Mouse (Mus musculus): Measurements from ENCODE around the gene Invs.

Invs gene

DNA sequence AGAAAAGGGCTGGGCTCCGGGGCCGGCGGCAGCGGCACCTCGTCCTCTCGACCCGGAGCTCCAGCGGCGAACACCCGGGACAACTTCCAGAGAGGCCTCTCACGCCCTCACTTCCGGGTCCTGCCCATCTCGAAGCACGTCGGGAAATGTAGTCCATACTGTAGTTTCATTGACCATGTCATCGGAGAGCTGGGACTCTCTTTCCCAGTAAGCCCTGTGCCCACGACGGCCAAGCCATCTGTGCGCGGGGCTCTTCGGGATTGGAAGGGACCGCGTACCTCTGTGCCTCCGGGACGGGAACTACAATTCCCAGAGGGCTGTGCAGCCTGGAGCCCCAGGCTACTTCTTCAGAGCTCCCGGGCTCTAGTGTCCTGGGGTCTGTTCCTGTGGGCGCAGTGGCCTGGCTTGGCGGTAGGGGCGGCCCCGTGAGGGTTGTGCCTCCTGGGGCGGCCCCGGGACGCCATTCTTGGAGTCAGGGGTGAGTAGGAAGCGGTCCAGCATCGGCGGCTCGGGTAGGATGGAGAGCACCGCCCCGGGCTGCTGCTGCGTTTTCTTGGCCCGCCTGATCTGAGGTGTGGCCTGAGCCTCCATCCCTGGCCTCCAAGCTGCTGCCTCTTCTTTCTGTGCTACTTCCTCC lies at the start of gene Invs, which contains the start of gene Erp44:
TSS of gene Invs (plus strand) at position 263 of the 637 bp plus-strand sequence.
TSS of gene Erp44 (minus strand) at position 61 of the 637 bp plus-strand sequence.
- DNase-seq: peak; percentile 90

DNA sequence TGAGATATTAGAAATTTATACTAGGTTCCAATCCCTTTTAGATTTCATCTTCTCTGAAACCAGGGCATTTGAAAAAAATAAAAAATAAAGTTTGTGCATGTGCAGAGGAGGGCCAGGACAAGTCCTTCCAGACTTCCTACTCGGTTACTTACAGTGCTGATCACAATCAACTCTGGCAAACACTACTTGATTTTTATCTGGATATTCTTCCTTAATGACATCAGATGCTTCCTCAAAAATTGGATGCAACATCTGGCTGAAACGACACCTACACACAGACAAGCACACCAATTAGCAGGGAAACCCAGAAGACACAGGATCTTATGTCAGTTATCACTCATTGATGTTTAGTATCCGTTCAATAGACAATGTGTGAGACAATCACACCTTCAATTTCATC lies 42.8 kb upstream of the Invs start:
- no peak for DNase-seq

DNA sequence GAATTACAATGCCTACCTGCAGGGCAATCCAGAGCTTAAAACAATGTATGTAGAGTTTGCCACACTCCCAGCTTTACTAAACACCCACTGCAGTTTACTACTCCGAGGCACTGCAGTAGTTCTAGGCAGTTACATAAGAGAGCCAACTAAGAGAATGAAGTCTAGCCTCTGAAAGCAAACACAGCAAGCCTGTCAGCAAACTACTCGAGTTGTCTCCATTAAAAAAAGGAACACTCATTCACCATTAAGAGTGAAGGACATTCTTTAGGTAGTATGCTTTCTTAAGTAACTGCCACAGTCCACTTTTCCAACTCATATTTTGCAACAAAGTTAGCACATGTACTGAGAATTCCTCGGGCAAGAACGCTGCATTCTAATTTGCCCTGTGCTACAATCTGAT lies 40.5 kb upstream of the Invs start:
- no peak for DNase-seq

DNA sequence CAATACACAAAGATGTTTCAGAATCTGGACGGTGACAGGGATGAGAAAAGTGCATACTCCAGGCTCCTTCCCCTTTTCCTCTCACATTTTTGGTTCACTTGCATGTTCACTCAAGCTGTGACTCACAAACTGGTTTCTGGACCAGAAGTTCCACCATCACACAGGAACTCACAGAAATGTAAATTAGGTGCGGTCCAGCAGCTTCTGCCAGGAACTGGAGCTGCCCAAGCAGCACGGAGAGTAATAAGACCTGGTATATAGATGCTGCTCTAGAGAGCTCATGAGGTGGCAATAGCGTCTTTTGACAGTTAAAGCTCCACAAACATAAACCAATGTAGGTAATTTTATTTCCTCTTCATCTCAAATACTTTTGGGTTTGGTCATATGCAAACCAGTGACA lies 37.1 kb upstream of the Invs start:
- no peak for DNase-seq

DNA sequence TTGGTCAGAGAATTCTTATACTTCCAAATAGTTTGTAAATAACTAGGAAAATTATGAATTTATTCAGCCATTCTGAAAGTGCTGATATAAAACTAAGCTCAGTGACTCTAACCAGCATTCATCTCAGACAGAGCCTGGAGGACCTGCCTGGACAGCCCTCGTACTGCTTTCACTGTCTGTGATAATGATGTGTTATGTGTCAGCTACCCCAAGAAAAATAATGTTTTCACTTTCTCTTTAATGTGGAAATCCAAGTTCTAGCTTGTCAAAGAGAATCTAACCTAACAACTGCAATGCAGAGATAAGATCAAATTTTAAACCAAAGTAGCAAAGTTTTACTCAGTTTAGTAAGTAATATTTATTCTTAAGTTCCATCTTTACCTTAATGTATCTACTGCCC lies 35.8 kb upstream of the Invs start:
- no peak for DNase-seq

DNA sequence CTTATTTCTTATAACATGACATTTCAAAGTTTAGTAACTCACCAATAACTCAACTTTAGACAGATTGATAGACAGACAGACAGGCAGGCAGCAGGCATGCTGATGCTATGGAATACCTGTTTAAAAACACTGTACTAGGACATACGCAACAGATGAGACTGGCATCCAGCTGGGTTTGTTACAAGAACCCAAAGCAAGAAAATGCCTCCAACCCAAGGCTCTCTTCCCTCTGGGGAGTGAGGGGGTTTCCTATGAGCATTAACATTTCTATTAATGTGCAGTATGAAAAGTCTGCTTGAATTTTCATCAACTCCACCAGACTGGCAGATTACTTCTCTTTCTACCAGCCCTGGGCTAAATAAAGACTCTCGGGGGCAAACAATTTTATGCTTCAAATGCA lies 35.3 kb upstream of the Invs start:
- DNase-seq: no peak

DNA sequence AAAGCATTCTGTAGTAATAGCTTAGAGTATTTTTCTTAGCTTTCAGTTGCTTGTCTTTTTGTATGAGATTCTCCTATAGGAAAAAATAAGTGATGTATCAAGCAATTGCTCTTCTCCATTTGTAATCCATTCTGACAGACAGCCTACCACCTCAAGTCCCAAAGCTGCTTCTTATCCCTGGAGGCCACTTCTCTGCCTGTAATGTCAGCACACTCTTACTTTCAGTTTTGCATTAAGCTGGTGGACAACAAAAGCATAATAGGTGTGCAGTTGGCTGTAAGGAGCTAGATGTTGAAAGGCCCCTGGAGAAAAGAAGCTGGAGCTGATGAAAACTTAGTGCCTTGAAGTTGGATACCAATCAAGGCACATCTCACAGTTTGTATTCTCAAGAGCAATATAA lies 26.3 kb upstream of the Invs start:
- no peak for DNase-seq

DNA sequence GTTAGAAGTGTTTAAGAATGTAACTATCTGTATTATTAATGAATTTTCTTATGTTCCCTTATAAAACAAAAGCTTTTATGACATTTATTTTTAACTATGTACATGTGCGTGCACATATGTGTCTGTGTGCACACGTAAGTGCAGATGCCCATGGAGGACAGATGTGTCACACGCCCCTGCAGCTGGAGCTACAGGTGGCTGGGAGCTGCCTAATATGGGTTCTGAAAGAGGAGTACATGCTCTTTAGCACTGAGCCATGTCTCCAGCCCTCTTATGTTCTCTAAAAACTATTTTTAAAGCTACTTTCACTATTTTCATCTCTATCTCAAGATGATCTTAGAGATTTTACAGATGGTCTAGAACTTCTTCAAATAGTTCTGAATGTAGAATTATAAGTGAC lies 21.5 kb upstream of the Invs start:
- no peak for DNase-seq

DNA sequence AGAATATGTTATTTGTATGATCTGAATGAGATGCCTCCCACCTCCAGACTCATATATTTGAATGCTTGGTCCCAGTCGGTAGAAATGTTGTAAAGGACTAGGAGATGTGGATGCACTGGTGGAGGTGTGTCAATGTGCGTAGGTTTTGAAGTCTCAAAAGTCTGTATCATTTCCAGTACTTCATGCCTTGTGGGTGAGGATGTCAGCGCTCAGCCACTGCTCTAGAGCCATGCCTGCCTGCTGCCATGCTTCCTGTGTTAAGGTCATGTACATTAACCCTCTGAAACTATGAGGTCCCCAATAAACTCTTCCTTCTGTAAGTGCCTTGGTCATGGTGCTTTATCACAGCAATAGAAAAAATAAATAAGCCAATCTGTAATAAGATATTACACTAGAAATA lies 11.9 kb upstream of the Invs start:
- no peak for DNase-seq

DNA sequence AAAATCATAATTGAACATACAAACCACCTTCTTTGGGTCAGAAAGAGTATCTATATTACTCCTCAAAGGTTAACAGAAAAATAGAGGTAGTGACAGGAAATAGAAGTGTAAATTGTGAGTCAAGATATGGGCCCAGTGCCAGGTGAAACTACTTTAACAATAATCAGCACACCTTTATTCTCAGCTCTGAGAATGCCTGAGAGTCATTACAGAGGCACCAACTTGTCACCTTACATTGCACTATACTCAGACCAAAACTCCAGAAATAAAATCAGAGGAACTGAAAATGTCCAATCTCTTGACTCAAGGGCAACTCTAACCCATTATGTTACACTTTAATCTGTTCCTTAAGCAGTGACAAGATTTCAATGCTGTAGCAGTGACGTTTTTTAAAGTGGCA lies 11.4 kb upstream of the Invs start:
- no peak for DNase-seq

DNA sequence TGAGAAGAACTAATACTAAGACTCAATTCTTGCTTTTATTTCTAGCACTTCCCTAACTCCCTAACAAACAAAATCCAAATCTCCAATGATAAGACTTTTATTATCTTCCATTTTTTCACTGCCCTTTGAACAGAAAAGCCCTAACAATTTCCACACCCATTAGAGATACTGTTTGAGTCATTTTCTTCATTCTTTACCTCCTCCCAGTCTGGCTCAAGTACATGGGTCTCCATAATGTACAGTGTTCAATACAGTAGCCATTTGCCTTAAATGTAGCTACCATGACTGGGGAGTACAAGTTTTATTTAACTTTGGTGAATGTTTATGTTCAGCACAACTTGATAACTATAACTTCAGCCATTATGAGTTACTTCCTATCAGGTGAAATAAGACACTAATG lies 9.0 kb upstream of the Invs start:
- DNase-seq: no peak

DNA sequence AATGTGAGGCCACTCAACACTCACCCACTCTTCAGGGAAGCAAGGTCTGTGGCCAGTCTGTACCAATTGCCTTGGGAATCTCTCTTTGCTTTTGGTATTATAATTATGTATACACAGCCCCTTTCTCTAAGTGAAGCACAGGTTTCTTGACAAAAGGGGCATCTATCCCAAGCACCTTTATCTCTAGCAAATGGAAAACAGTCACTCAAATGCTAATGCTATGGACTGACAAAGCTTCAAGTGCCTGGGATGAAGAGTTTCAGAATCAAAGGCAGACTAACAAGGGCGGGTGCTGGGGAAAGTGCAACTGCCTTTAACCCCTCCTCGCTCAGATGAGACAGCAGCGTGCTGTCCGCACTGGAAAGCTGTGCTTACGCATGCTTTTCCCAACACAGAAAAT lies 7.7 kb upstream of the Invs start:
- DNase-seq: no peak

DNA sequence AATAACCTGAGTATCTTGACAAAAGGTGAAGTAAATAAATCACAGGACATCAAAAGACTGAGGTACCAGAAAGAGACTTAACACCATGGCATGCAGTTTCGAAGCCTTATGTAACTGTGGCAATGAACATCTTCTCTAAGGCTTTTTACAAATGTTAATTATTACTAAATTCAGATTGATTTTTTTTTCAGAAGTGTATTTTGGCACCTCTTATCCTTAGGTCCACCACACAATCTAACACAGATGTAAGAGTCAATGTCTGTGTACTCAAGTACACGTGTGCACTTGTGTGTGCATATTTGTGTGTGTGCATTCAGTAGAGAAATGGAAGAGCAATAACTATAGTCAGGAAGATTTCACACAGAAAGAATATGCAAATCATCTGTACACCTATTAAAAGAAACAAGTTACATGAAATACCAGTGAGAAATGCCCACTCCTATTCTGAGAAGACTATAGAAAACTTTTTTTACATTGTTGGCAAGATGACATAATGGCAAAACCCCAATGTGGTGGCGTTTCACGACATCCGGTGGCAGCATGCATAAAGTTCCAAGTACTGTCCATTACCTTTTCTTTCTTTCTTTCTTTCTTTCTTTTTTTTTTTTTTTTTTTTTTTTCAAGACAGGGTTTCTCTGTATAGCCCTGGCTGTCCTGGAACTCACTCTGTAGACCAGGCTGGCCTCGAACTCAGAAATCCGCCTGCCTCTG lies 6.3 kb upstream of the Invs start:
- DNase-seq: no peak

DNA sequence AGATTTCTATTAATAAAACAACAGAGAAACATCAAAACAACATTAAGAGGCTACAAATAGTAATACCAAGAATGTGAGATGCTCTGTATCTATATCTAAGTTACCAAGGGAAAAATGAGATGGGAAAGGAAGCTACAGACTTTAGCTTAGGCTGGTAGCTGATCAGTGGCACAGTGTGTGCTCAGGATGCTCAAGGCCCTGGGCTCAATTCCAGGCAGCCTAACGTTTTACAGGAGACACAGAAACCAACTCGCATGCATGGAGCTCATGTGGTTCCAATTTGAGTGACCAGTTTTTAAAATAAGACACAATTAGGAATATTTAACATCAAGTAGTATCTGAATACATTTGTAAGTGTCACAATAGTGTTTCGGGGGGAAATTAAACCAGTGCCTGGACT lies 3.8 kb upstream of the Invs start:
- DNase-seq: no peak

DNA sequence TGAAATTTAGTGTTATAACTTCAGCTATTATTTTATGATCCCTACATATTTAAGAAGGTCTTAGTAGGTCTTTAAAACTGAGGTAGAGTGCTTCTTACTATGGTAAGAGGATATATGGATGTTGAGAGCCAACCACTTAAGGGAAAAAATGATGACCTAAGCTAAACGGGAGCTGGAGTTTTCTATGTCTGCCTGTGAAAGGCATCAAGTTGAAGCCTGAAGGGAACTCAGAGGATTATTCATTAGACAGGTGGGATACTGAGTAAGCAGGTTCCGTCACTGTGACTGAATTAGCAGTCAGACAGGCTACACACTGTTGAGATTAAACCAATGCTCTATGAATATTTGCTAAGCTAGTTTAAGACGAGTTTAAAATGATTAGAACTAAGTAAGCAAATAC lies 2.5 kb upstream of the Invs start:
- no peak for DNase-seq

DNA sequence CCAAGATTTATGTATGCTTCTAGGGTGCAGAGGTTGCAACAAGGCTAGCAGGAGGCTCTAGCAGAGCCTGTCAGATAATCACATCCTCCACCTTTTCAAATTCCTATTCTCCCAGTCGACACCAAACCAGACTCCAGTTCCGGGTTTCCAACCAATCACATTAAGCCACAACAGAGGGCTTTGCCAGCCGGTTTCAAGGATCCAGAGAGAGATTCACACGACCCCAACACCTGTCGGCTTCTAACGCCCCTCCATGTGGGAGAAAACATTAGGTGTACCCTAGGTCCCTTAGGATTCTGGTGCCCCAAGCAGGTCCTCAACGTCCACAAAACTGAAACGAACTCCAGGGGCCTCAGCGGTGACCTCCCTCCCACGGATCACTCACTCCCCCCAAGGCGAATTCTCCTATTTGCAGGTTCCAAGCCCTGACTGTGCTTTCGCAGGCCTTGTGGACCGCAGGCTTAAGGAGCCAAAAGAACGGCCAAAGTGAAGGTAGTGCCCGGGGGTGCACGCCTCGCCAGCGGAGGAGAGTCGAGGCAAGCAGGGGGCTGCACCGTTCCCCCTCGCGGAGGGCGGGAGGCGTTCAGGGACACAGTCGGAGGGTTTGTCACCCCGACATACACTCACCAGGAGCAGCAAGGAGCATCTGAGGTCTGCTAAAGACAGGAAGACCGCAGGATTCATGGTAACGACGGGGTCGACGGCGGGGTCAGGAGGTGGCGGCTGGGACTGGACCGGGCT lies 633 bp upstream of the Invs start:
- no peak for DNase-seq

DNA sequence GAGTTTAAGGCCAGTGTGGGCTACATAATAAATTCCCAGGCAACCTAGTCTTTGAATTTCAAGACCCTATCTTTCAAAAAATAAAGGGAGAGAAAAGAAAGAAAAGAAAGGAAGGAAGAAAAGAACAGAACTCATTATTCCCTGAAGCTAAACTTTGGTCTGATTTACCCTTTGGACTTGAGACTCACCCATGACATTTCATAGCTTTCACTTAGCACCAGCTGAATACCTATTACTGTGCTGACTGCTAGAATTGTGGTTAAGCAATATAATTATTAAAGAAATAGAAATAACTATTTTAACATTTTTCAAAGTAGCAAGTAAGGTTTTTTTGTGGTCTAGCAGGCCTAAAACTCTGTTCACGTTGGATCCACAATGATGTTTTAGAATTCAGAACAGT lies 1.6 kb downstream of the Invs start:
- DNase-seq: no peak

DNA sequence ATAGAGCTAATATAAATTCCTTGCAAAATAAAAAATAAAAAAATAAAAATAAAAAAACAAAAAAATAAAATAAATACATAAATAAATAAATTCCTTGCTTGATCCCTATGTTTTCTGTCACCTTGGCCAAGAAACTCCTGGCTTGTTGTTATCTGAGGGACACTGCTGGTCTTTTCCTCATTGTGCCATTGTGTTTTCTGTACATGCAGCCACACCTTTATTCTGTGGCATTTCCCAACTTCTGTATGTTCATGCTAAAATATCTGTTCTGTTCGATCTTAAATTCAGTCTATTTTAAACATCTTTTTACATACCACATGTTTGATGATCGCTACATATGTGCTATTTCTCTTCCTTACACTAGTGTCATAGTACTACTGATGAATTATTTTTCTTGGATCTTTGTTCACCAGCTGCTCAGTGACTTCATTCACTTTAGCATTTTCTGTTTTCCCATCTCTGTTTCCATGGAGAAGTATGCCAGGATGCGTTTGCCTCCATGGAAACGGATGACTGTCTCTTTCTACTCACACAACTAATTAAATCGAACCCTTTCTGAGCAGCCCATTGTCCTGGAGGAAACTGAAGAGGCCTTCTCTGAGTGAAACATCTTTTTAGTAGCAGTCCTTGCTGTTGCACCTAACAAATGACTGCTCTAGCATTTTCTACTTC lies 7.7 kb downstream of the Invs start:
- DNase-seq: no peak

DNA sequence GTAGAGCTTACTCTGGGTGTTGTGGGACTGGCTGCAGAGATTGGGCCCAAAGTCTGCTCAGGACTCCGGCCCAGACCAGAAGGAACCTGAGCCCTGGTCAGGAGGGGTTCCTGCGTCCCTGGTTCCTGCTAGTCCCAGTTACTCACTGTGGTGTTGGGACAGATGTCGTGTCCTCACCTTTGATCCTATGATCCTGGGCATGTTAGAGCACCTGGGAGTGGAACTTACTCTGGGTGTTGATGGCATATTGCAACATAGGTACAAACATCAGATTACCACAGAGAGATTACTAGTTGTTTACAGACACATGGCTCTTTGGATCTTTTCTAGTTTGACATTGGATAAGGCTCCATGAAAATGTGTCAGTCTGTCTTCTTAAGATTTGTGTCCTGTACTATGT lies 35.3 kb downstream of the Invs start:
- no peak for DNase-seq

DNA sequence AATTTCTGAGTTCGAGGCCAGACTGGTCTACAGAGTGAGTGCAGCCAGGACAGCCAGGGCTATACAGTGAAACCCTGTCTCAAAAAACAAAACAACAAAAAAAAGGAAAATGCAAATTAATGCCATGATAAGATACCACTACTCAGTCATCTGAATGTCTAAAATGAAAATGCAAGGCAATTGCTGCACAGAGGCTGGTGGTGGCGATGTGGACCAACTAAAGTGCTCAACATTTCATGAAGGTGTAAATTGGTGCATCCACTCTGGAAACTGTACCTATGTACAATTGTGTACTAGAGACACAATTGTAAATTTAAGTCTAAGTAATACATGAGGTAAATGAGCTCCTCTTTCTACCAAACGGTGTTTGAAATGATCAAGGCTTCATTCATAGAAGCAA lies 36.5 kb downstream of the Invs start:
- DNase-seq: no peak

DNA sequence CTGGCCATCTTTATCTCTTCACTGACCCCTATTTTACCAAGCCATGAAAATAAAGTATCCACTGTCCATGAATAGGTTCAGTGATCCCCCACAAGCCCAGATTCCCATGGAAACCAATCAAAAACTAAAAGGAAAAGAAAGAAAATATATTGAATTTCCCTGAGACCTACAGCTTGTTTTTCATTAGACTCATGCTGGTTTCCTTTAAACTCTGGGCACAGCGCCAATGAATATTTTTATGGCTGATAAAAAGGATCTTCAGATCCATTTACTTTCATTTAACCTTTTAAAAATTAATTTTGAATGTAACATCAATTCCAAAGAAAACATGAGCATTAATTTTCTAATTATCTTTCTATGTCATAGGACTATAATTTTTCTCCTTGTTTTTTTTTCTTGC lies 41.7 kb downstream of the Invs start:
- no peak for DNase-seq

DNA sequence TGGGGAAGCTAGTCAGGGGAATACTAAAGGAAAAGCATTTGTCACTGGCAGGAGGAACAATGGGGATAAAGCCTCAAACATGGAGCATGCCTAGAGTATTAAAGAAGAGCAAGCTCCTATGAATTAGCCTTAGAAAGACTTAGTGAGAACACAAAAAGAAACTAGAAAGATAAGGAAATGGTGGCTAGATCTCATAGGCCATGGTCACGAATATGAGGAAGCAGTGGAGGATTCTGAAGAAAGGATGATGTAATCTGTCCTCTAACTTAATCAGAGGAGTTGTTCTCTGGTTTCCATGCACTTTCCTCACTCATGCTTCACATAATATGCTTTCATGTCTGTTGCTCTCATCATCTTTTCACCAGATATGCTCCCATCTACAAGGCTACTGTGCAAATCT lies 42.5 kb downstream of the Invs start:
- DNase-seq: no peak

DNA sequence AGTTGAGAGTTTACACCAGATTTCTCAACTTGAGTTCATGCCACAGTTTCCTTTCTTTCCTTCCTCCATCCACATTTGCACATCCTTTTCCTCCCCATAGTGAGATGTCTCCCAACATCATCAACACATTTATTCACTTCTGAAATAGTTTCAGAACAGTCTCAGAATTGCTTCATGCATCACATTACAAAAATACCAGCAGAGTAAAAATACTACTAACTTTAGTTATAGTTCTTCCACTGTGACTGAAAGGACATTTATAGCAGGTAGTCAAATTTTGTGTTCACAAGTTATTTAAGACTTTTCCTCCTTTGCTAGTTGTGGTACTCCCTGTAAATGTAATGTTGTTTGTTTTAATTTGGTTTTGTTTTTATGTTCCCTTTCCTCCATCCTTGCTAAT lies 47.6 kb downstream of the Invs start:
- no peak for DNase-seq

DNA sequence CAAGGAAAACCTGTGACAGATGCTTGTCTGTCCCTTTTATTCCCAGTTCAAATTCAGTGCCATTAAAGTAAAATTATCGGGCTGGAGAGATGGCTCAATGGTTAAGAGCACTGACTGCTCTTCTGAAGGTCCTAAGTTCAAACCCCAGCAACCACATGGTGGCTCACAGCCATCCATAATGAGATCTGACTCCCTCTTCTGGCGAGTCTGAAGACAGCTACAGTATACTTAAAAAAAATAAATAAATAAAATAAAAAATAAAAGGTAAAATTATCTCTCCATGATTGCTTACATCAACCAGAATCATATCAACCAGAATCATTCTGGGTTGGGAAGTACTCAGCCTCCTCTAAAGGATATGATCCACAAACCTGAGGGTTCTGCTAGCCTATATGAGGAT lies 48.5 kb downstream of the Invs start:
- DNase-seq: no peak

Data from right cerebral cortex, postnatal 14 days (tissue).